Mouse (Mus musculus) cerebellum, adult 9-10 months (tissue): Measurements from ENCODE around the gene Tubgcp3.
"Not testable (repeated sequence)": the region's sequence is repeated elsewhere in the genome, so short reads cannot be mapped to it uniquely, and the experiment has no call there.

Experiments used
- DNase-seq: peaks from one replicate; pipeline ENCODE4 v3.0.0; 2022

The Tubgcp3 gene

DNA sequence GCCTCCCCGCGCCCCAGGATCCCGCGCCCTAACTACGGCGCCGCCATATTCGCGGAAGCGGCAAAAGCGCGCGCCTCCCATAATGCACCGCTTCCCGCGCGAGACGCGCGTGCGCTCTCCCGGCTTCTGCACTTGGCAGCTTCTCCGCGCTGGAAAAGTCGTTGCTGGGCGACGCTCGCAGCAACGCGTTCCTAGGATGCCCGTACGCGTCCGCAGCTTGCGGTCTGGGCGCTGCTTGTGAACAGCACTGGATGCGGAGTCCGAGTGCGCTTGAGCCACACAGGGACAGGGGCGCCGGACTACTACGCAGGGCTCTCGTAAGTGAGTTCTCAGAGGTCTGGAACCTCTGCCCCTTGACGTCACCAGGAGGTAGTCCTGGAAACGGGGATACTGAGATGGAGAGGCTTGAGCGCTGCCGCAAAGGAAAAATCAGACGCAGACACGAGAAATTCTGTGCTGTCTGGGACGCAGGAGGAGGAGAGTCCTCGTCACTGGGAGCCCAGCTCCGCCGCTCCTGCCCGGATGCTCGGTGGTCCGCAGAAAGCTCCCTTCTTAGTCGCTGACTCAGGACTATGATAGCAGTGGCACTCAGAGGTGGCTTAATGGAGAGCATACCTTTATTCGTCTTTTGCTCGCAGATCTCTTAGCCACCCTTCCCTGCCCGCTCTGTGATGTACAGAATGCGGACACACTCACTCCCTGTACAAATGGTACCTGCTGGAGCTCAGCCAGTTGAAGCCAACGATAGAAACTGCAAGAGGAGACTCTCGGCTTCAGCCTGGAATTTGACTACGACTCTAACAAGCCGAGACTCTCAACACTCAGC is at the start of gene Tubgcp3:
TSS of gene Tubgcp3 (minus strand) at position 193 of the 826 bp plus-strand sequence.
- peak; percentile 88 for DNase-seq

DNA sequence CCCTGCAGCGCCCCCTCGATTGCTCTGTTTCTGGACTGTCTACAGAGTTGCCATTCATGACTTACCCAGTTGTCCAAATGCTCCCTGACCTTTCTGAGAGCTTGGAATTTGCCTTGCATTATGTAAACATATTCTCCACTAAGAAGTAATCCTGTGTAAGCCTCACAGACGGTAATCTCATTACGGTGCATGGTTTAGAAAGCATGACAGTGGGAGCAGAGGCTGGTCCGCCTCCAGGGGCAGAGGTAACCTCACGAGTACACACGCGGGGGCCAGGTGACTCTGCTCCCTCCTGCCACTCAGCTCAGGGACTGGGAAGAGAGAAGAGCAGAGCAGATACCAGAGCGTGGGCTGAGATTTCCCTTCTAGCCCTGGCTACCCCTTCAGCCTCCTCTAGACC is 47.0 kb upstream of the Tubgcp3 start:
- DNase-seq: no peak

DNA sequence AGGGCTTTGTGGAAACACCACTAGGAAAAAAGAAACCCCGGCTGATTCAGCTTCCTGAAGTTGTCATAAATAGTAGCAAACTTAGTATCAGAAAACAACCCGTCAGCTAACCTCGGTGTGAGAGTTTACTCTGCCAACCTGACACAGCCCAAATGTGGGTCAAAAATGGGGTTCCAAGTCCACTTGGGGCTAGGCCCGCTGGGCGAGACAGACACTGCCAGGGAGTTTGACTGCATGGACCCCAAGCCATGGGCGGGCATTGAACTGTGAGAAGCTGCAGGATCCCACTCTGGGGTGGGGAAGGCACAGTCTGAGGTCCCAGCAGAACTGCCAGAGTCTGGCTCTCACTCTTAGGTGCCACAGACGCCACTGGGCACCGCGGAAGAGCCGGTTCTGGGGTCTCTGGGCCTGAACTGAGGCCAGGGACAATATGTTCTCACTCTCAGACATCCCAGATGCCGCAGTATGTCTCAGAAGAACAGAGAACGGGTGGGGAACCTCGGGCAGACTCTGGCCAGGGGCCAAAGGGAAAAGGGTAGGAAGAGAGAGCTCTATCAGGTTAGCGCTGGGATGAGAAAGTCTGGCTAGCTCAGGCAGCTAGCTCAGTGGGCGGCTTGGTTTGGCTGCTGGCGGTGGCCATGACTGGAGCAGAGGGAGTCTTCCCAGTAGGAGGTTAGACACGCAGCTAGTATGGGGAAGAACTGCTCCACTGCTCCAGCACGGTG is 44.0 kb upstream of the Tubgcp3 start:
- no peak for DNase-seq

DNA sequence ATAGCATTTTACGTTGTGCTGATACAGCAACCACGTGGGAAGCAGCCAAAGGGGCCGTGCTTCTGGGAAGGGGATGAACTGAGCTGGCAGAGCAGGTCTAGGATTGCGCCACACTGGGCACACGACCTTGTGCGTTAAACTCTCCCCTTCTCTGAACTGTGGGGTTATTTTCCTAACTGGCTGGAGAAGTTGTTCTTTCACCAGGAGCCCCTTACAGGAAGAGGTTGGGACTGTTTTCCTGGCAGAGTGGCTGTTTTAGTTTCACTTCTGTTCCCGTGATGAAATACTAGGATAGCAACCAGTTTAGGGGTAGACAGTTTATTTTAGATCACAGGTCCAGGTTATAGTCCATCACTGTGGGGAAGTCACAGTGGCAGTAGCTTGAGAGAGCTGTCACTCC is 39.6 kb upstream of the Tubgcp3 start:
- DNase-seq: no peak

DNA sequence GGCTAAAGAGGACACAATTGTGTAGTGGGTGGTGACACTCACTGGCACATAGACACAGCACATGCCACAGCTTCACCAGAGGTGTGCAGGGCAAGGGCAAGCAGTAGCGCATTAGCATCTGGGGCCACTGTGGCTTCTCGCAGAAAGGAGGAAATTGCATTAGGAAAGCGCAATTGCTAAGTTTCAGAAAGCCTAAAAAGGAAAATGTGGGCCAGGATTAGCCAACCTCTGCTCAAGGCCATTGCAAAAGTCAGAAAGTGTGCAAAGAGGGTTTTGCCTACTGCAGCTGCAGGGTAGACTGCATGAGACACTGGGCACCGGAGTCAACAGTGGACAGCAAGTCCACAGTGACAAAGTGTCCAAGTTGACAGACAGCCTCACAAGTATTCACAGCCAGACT is 31.5 kb upstream of the Tubgcp3 start:
- DNase-seq: no peak

DNA sequence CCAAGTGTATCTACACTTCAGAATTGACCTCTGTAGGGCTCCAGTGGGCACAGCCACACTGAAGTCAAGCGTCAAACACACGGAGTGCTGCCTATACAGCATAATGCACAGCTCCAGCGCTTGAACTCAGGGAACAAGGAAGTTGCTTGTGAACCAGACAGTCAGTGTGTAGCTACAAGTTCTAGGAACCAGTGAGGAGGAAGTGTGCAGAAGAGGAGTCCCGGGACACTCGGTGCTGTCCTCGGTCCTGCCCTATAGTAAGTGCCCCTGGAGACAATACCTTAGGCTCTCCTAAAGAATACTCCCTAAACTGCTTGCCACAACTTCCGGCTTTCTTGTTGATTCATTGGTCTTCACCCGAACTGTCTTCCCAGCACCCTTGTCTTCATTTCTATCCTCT is 30.2 kb upstream of the Tubgcp3 start:
- no peak for DNase-seq

DNA sequence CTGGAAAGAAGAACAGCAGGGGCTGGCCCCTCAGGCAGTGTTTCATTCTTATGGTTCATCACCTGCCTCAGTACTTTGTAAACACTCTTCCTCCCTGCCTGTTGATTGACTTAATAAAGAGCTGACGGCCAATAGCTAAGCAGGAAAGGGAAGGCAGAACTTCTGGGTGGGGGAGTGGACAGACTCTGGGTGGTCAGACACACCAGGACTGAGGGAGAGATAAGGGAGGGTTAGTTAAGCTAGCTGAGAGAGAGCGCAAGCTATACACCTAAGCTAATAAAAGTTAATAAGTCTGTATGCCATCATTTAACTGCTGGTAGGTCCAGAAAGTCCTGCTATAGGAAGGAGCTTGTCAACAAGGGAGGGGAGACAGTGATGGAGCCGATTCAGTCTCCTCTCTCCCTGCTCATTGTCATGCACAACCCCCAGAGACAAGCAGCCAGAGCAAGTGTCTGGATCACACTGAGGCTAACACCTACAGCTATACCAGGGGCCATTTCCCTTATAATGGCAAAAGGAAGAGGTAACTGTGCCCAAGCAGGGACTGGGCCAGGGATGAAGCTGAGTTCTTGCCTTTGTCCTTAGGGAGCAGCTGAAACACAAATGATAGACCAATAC is 26.7 kb upstream of the Tubgcp3 start:
- no peak for DNase-seq

DNA sequence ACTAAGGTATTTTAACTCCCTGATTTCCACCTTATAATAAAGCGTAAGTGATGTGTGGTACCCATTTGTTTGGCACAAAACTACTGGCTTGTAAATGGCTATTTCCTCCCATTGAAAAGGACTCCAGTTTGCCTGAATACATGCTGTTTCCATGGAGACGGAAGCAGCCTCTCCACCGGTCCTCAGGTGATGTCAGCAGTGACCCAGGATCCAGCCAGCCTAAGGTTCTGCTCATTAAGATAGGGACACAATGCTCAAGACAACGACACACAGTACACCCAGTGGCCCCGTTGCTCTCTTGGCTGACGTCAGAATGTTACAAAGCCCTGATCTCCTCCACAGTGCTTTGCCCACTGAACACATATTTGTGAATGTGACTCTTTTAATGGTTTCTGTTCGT is 16.8 kb upstream of the Tubgcp3 start:
- DNase-seq: no peak

DNA sequence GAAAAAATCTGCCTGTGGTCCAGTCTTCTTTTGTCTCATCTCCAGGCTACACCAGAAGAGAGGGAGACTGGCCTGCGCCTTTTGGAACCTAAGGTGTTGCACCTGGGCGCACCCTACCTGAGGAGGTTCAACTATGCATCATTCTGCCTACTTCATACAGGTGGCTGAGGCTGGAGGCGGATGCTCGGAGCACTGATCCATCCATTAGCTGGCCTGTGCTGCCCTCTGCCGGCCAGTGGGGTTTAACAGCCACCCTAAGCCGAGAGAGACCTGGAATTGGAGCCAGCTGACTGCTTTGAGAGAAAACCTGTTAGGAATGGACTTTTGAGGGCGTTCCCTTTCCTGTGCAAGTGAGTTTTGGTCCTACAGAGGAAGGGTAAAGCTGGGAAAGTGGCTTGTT is 5.5 kb upstream of the Tubgcp3 start:
- DNase-seq: peak; percentile 81

DNA sequence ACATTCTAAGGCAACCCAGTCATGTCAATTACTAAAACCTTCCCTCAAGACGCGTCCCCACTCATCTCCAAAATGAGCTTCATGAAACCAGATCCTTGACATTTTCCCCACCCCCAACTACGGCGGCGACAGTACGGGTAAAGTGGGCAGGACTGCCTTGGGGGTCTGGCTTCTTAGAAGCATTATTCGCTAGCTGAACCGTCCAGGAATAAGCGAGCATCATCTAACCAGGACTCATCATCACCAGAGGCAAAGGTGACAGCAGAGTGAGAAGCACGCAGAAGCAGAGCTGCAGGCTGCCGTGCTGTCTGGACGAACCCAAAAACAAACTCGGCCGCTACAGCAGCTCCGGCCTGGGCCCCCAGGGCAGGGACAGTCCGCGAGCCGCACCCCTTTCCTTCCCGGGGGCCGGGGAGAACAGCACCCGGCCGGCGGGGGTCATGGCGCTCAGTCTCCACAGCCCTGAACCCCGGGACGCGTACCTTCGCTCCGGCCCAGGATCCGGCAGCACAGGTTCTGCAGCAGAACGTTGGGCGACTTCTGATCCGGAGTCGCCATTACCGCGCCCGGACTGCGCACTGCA is 484 bp downstream of the Tubgcp3 start:
- DNase-seq: no peak

DNA sequence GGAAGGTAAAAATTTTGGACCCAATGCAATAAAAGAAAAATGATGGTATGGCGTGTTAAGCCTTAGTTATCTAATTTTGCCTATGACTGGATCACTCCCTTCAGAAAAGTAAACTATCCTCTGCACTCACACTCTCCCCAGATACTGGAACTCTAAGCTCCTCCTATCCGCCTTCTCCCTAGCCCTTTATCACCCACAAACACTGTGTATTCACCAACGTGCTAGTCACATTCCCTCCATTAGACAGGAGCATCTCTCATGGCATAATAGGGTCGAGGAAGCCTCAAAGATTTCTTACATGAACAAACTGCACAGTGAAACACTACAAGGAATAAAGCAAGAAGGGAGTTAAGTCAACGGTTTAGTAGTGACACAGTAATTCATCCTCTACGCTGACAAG is 1.1 kb downstream of the Tubgcp3 start:
- DNase-seq: no peak

DNA sequence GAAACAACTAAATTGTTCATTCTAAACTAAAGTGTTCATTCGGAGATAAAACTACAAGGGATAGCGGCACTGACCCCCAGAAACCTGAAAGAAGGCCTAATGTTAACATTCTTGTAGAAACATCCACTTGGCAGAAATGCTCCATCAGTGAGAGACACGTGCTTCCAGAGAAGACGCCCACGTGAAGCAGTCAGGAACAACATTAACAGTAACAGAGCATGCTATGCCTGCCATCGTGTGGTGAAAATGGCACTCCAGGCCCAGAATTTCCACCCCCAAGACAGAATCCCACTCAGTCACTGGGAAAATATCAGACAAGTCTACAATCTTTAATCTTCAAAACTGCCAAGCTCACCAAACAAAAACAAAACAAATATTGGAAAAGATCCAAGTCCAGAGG is 3.2 kb downstream of the Tubgcp3 start:
- DNase-seq: no peak

DNA sequence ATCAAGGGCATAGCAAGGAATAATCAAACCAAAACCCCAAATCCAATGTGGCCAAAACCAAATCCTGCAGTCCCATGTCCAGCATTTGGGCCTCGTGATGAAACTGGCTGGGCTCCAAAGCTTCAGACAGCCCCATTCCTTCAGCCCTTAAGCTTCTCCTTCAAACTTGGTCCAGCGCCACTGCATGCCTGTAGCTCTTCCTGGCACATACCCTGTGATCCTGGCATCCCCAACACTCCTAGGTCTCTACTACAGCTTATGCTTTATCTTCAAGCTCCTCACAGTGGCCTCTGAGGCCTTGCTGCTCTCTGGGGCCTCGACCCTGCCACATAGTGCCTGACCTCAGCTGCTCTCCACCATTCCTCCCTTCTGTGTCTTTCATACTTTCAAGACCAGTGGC is 5.5 kb downstream of the Tubgcp3 start:
- not testable (repeated sequence) for DNase-seq

DNA sequence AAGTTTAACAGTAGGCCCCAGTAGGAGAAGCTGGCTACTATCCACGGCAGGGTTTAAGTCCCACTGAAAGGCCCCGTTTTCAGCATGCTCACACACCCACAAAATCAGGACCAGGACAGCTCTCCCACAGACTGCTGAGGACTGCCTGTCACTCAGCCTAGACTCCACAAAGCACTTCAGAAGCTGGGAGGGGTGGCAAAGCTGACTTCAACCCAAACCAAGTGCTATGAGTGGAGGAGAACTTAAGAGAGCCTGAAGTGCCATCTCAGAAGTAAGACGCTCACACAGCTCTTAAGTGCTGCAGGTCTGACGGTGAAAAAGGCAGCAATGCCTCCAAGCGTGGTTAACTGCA is 9.0 kb downstream of the Tubgcp3 start:
- DNase-seq: no peak

DNA sequence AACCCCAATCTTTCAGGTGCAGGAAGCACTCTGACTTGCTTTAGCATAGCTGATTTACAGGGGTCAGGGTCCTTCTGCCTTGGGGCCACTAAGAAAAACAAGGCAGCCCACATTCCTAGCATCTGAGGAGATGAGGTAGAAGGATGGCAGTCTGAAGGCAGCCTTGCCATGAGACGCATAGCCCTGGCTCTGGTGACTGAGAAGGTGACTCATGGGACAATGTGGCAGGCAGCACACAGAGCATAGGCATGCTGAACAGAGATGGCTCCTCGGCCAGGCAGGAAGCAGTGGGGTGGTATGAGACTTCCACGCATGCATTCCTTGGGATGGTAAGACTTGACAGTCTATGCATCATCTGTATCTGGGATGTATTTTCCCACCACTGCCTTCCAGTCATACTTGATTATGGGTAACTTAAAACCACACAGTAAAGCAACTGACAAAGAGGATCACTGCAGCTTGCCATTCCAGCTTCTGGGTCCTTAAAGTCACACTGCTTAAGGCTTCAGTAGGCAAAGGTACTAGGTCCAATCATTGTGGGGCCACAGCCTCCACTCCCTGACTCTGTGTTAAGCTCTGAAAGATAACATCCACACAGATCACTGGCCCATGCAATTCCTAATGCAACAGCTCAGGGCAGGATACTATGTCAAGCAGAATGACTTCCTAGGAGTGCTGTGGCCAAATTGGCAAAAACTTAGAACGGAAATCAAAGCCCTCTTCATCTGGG is 9.5 kb downstream of the Tubgcp3 start:
- DNase-seq: no peak

DNA sequence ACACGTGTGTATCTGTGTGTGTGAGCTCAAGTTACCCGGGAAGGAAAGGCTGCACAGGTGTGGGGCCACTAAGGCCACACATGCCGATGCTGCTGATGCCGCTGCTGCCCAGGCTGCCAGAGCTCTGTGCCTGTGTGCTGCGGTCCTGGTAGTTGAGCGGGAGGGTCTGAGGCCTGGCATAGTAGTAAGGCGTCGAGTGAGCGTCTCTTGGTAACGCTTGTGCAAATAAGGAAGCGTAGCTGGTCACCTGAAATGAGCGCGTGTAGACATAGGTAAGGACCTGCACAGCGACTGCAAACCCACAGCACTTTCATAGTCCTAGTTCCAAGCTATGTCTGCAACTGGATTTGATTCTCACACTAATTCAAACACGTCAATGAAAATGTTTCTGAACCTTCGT is 14.6 kb downstream of the Tubgcp3 start:
- no peak for DNase-seq

DNA sequence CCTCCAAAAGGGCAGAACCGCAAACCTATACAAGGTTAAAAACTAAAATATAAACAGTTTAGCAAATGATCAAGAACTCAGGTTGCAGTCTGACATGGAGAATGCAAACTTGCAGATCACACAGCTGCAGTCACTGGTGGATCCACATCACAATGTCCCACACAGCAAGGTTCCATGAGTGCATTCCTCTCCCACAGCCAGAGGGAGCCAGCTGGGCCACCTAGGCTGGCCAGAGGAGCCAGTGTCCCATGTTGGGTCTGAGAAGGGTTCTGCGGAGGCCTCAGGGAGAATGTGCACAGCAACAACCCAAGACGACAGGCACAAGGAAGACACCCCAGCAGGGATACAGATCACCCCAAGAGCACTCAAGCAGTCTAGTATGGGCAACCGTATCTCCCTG is 20.8 kb downstream of the Tubgcp3 start:
- DNase-seq: no peak

DNA sequence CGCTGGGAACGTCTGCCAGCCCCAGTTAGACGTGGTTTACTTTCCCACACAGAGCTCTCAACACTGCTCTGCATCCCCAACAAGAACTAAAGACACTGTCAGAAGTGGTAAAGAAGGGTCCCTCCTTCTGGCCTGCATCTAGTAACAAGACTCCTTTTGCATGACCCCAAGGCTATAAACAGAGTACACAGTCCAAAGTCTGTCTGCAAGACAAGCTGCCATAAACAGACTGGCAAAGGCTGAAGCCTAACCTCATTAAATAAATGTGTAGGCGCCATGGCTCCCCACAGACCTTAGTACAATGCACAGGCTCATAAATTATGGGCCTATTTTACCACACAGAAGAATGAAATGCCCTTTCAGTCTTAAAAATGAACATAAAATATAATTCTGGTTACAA is 21.6 kb downstream of the Tubgcp3 start:
- no peak for DNase-seq

DNA sequence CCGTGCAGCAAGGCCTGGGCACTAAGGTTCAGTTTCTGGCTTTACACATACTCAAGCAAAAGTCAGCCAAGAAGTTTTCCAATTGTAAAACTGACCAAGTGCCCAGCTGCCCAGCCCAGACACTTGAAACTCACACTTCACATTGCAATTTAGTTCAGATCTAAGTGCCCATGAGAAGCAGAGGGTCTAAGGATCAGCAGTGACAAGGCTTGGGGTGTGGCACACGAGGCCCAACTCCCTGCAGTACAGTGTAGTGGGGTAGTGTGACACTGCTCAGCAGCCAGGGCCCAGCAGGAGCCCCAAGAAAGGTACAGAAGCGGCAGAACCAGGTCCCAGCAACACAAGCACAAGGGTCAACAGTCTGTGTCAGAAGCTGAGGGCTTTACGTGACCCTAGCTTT is 23.1 kb downstream of the Tubgcp3 start:
- DNase-seq: no peak

DNA sequence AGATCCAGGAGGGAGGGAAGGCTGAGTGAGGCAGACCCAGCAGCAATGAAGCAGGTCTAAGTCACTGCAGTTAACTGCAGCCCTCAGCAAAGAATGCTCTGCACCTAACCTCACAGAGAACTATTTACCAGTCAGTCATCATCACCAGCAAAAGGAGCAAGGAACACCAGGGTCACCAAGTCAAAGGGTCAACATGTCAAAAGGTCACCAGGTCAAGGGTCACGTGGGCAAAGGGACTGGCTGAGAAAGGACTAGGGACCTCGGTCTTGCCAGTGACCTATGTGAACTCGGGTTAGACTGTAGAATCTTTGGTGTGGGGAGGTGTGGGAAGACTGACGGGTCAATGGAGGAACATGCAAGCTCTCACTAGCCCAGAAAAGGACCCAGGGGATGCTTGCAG is 25.5 kb downstream of the Tubgcp3 start:
- DNase-seq: no peak

DNA sequence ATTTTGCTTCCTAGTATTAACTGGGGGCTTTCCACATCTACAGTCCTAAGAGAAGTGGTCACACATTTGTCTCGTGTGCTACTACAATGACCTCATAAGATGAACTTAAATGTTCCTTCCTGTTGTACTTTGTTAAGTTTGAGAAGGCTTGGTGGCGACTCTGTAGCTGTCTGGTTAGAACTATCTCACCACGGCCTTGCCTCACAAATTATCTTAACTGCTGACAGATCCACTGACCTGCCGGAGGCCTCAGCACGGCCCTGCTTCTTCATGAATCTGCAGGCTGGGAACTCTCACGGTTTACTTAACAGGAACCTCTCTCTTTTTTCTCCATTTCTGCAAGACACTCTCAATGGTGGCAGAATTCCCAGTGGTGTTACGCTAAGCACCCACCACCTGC is 27.2 kb downstream of the Tubgcp3 start:
- DNase-seq: no peak

DNA sequence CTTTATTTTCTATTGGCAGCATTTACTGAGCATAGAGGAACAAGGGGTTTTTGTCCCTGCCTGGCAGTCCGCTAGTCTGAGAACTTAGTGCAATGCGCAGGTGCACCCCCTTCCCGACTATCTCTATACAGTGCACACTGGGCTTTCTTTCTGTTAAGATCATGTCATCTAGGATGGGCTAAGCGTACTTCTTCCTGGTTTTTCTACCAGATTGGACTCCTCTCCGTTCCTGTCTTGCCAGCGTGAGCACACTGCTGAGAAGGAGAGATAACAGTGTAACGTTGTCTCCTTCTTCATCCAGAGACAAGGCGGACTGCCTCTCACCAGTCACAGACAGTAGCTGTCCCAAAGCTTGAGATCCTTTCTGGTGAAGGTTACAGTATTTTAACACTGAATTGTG is 27.7 kb downstream of the Tubgcp3 start:
- no peak for DNase-seq

DNA sequence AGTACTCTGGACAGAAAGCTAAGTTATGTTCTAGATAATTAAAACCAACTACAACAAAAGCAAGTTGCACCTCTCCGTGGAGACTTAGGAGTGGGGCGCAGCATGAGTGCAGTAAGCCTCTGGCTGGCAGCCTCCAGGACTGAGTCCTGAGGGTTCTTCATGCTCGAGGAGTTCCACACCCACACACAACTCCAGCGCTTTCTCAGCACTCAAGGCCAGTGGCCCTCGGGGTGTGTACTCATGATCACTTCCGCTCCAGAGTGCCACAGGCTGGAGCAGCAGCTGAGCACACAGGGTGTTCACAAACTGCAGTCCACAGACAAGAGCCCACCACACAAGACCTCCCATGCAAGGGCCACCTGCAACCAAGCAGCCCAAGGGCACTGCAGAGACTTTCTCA is 30.5 kb downstream of the Tubgcp3 start:
- DNase-seq: no peak
